Mouse (Mus musculus) neural tube, embryonic 14.5 days (tissue): ENCODE data around the gene Cap1. TPM values are rescaled to one million over a fixed set of nuclear protein-coding genes. Genes with fewer than 3 reads are reported as not detected.

Experiments
- ATAC-seq: fragments of 200-750 bp; cut with Nextera tagmentation; 2 replicates; pipeline ENCODE4 v1.8.0; 2017; ENCODE audit warnings: low read depth, mild to moderate bottlenecking, moderate TSS enrichment, moderate library complexity
- H3K27ac ChIP-seq: fragments of 300-500 bp; sonication (generic); 2 replicates; pipeline ENCODE4 v1.5.1; 2014; ENCODE audit warnings: low read depth, mild to moderate bottlenecking, control low read depth, low read length, moderate library complexity, mixed read lengths
- H3K27me3 ChIP-seq: fragments of 300-500 bp; sonication (generic); 2 replicates; pipeline ENCODE4 v1.6.1; 2014; ENCODE audit warnings: low read length; ENCODE audit not compliant: control insufficient read depth, insufficient read depth
- H3K36me3 ChIP-seq: fragments of 300-500 bp; sonication (generic); 2 replicates; pipeline ENCODE4 v1.6.1; 2014; ENCODE audit warnings: low read length, mixed read lengths; ENCODE audit not compliant: control insufficient read depth, insufficient read depth
- H3K4me1 ChIP-seq: fragments of 300-500 bp; sonication (generic); 2 replicates; pipeline ENCODE4 v1.6.1; 2014; ENCODE audit warnings: low read length; ENCODE audit not compliant: control insufficient read depth, insufficient read depth
- H3K4me2 ChIP-seq: fragments of 300-500 bp; sonication (generic); 2 replicates; pipeline ENCODE4 v1.6.1; 2014; ENCODE audit warnings: mild to moderate bottlenecking, low read depth, low read length, control low read depth
- H3K4me3 ChIP-seq: fragments of 300-500 bp; sonication (generic); 2 replicates; pipeline ENCODE4 v1.5.1; 2014; ENCODE audit warnings: low read depth, low read length, control low read depth, mixed read lengths
- H3K9ac ChIP-seq: fragments of 300-500 bp; sonication (generic); replicated peaks from 2 replicates; pipeline ENCODE4 v1.6.1; 2014; ENCODE audit warnings: low read depth, mild to moderate bottlenecking, control low read depth, low read length, mixed read lengths
- H3K9me3 ChIP-seq: fragments of 300-500 bp; sonication (generic); 2 replicates; pipeline ENCODE4 v1.6.1; 2016; ENCODE audit warnings: low read length; ENCODE audit not compliant: control insufficient read depth
- WGBS: fragments of 180-500 bp; shearing (Covaris S2); extraction: QIAGEN DNeasy Blood & Tissue Kit; methylation state at CpG from one replicate; pipeline ENCODE4 v1.1.7; 2014; 5-methylcytosine and 5-hydroxymethylcytosine counted together
- polyA plus RNA-seq: library from polyadenylated mRNA; unstranded; fragments of >200 nt; fragmentation: Nextera tagmentation; extraction: Ambion mirVana; gene quantifications from 2 replicates; pipeline ENCODE4 v1.2.1, GENCODE M21; 2014

Cap1 gene
- polyA plus RNA-seq, 1 experiment from 2014 or later = 66.5 TPM

- WGBS = 93% methylated on average over 4 of the region's 4 CpGs
- ATAC-seq = no peak
- Histone ChIP-seq H3K9ac (no peak overlapping the region), H3K4me1 (no peaks in the 10 kb centered on the region), H3K27me3 (no peaks in the 10 kb centered on the region), H3K4me2 (no peak overlapping the region), H3K4me3 (no peak overlapping the region), H3K9me3 (no peaks in the 10 kb centered on the region), H3K27ac (no peak overlapping the region), H3K36me3 (peaks cover 80% of the 10 kb centered on the region)
These were observed 24.0 kb downstream of the Cap1 start for GRCm38 (mm10) chr4:122861836-122862235.

GRCm38 (mm10) chr4:122859096-122859674 lies 26.7 kb downstream of the Cap1 start:
- 79% methylated on average over 6 of the region's 6 CpGs for WGBS
- Histone ChIP-seq H3K36me3 (peaks cover 76% of the 10 kb centered on the region), H3K27me3 (no peaks in the 10 kb centered on the region), H3K27ac (no peak overlapping the region), H3K9ac (no peak overlapping the region), H3K9me3 (no peaks in the 10 kb centered on the region), H3K4me3 (no peak overlapping the region), H3K4me2 (no peak overlapping the region), H3K4me1 (no peaks in the 10 kb centered on the region)
- no peak for ATAC-seq

DNA sequence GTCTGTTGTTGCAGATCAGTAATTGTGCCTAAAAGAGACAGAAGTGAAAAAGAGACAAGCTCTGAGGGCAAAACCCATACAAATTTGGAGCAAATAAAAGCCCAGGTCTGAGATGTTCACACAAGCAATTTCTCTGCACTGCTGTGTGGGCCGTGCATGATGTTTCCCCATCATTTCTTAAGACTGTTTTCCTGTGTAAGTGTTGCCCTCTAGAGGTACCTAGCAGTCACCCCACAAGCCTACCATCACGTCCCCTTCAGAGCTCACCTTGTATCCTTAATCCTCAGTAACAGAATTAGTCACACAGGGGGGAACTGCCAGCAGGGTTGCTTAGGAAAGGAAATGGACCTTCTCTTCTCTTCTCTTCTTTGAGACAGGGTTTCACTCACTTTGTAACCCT lies 27.9 kb downstream of the Cap1 start:
- no peak overlapping the region for H3K27ac ChIP-seq
- no peaks in the 10 kb centered on the region for H3K27me3 ChIP-seq
- H3K9ac ChIP-seq = no peak overlapping the region
- ATAC-seq = no peak
- no peak overlapping the region for H3K4me3 ChIP-seq
- peaks cover 70% of the 10 kb centered on the region for H3K36me3 ChIP-seq
- H3K9me3 ChIP-seq = no peaks in the 10 kb centered on the region
- H3K4me1 ChIP-seq = no peaks in the 10 kb centered on the region
- no peak overlapping the region for H3K4me2 ChIP-seq
- WGBS = 62% methylated on average over 2 of the region's 2 CpGs

GRCm38 (mm10) chr4:122854770-122855169 lies 31.1 kb downstream of the Cap1 start:
- no peak overlapping the region for H3K9ac ChIP-seq
- H3K4me1 ChIP-seq = no peaks in the 10 kb centered on the region
- H3K36me3 ChIP-seq = peaks cover 54% of the 10 kb centered on the region; the same call in 1 of the 2 replicates
- no peak overlapping the region for H3K4me3 ChIP-seq
- no peak overlapping the region for H3K27ac ChIP-seq
- H3K27me3 ChIP-seq = no peaks in the 10 kb centered on the region
- 93% methylated on average over 4 of the region's 4 CpGs for WGBS
- H3K9me3 ChIP-seq = no peaks in the 10 kb centered on the region
- H3K4me2 ChIP-seq = no peak overlapping the region
- ATAC-seq = no peak

- no peaks in the 10 kb centered on the region for H3K9me3 ChIP-seq
- no peaks in the 10 kb centered on the region for H3K27me3 ChIP-seq
- H3K36me3 ChIP-seq = peaks cover 54% of the 10 kb centered on the region; the same call in 1 of the 2 replicates
- no peak for ATAC-seq
- no peak overlapping the region for H3K4me3 ChIP-seq
- H3K27ac ChIP-seq = no peak overlapping the region
- H3K9ac ChIP-seq = no peak overlapping the region
- WGBS = 21% methylated on average over 2 of the region's 2 CpGs
- H3K4me1 ChIP-seq = no peaks in the 10 kb centered on the region
- no peak overlapping the region for H3K4me2 ChIP-seq
These were observed 32.2 kb downstream of the Cap1 start for GRCm38 (mm10) chr4:122853691-122854090.

- no peak overlapping the region for H3K27ac ChIP-seq
- H3K9ac ChIP-seq = no peak overlapping the region
- H3K9me3 ChIP-seq = no peaks in the 10 kb centered on the region
- H3K4me1 ChIP-seq = no peaks in the 10 kb centered on the region
- H3K4me2 ChIP-seq = no peak overlapping the region
- H3K27me3 ChIP-seq = no peaks in the 10 kb centered on the region
- no peak overlapping the region for H3K4me3 ChIP-seq
- ATAC-seq = no peak
- H3K36me3 ChIP-seq = peaks cover 56% of the 10 kb centered on the region
These were observed 34.3 kb downstream of the Cap1 start for GRCm38 (mm10) chr4:122851535-122851934.

- H3K36me3 ChIP-seq = peaks cover 44% of the 10 kb centered on the region
- ATAC-seq = no peak
These were observed 37.7 kb downstream of the Cap1 start for GRCm38 (mm10) chr4:122848150-122848621.

GRCm38 (mm10) chr4:122838416-122838815 lies 47.4 kb downstream of the Cap1 start:
- H3K9ac ChIP-seq = no peak overlapping the region
- no peaks in the 10 kb centered on the region for H3K27me3 ChIP-seq
- no peak overlapping the region; the same call in 1 of the 2 replicates for H3K4me2 ChIP-seq
- ATAC-seq = no peak
- peaks cover 6% of the 10 kb centered on the region; the same call in 1 of the 2 replicates for H3K36me3 ChIP-seq
- peaks cover 18% of the 10 kb centered on the region for H3K4me1 ChIP-seq
- no peaks in the 10 kb centered on the region for H3K9me3 ChIP-seq
- H3K4me3 ChIP-seq = no peak overlapping the region
- 36% methylated on average over 1 of the region's 1 CpGs for WGBS
- no peak overlapping the region for H3K27ac ChIP-seq

More at GRCm38 (mm10) chr4:122848150-122848621, 37.7 kb downstream of the Cap1 start:
- Histone ChIP-seq H3K4me2 (no peak overlapping the region), H3K4me1 (no peaks in the 10 kb centered on the region), H3K4me3 (no peak overlapping the region), H3K9me3 (no peaks in the 10 kb centered on the region), H3K9ac (no peak overlapping the region), H3K27ac (no peak overlapping the region), H3K27me3 (no peaks in the 10 kb centered on the region)
- whole genome bisulfite sequencing = 81% methylated on average over 13 of the region's 13 CpGs

GRCm38 (mm10) chr4:122837994-122838393 lies 47.9 kb downstream of the Cap1 start:
- no peak overlapping the region for H3K9ac ChIP-seq
- H3K9me3 ChIP-seq = no peaks in the 10 kb centered on the region
- H3K4me3 ChIP-seq = no peak overlapping the region
- peaks cover 18% of the 10 kb centered on the region for H3K4me1 ChIP-seq
- WGBS = 27% methylated on average over 2 of the region's 2 CpGs
- H3K36me3 ChIP-seq = peaks cover 6% of the 10 kb centered on the region; the same call in 1 of the 2 replicates
- no peak for ATAC-seq
- no peaks in the 10 kb centered on the region for H3K27me3 ChIP-seq
- H3K27ac ChIP-seq = no peak overlapping the region
- H3K4me2 ChIP-seq = no peak overlapping the region
